Mouse (Mus musculus) stomach, embryonic 14.5 days (tissue): ENCODE measurements around the gene Nat8f6. TPM values are rescaled to one million over a fixed set of nuclear protein-coding genes. Genes with fewer than 3 reads are reported as not detected.
"Not testable (repeated sequence)": the region's sequence is repeated elsewhere in the genome, so short reads cannot be mapped to it uniquely, and the experiment has no call there.

Experiments
- ATAC-seq: fragments of 200-750 bp; cut with Nextera tagmentation; 2 replicates; pipeline ENCODE4 v1.8.0; 2017; ENCODE audit warnings: low read depth, moderate TSS enrichment; ENCODE audit not compliant: insufficient number of reproducible peaks, insufficient read depth, low FRiP score
- H3K27ac ChIP-seq: fragments of 300-500 bp; sonication (generic); 2 replicates; pipeline ENCODE4 v1.5.1; 2014; ENCODE audit warnings: mild to moderate bottlenecking, low read length, moderate library complexity, mixed read lengths
- H3K27me3 ChIP-seq: fragments of 300-500 bp; sonication (generic); 2 replicates; pipeline ENCODE4 v1.6.1; 2014; ENCODE audit warnings: low read length, control low read depth, mixed read lengths; ENCODE audit not compliant: control insufficient read depth, insufficient read depth
- H3K36me3 ChIP-seq: fragments of 300-500 bp; sonication (generic); 2 replicates; pipeline ENCODE4 v1.6.1; 2014; ENCODE audit warnings: mild to moderate bottlenecking, control low read depth, low read length, moderate library complexity, mixed read lengths; ENCODE audit not compliant: control insufficient read depth, insufficient read depth
- H3K4me1 ChIP-seq: fragments of 300-500 bp; sonication (generic); 2 replicates; pipeline ENCODE4 v1.6.1; 2014; ENCODE audit warnings: low read length, control low read depth, mixed read lengths; ENCODE audit not compliant: control insufficient read depth, insufficient read depth
- H3K4me2 ChIP-seq: fragments of 300-500 bp; sonication (generic); replicated peaks from 2 replicates; pipeline ENCODE4 v1.6.1; 2014; ENCODE audit warnings: low read depth, low read length, control low read depth
- H3K4me3 ChIP-seq: fragments of 300-500 bp; sonication (generic); 2 replicates; pipeline ENCODE4 v1.5.1; 2014; ENCODE audit warnings: low read depth, low read length, control low read depth
- H3K9ac ChIP-seq: fragments of 300-500 bp; sonication (generic); replicated peaks from 2 replicates; pipeline ENCODE4 v1.6.1; 2014; ENCODE audit warnings: low read depth, mild to moderate bottlenecking, control low read depth, low read length, moderate library complexity, mixed read lengths
- H3K9me3 ChIP-seq: fragments of 300-500 bp; sonication (generic); 2 replicates; pipeline ENCODE4 v1.6.1; 2016; ENCODE audit warnings: low read depth, low read length, control low read depth; ENCODE audit not compliant: control insufficient read depth
- WGBS: fragments of 180-500 bp; shearing (Covaris S2); extraction: QIAGEN DNeasy Blood & Tissue Kit; methylation state at CpG from one replicate; pipeline ENCODE4 v1.1.7; 2014; 5-methylcytosine and 5-hydroxymethylcytosine counted together
- polyA plus RNA-seq: library from polyadenylated mRNA; unstranded; fragments of >200 nt; fragmentation: Nextera tagmentation; extraction: Ambion mirVana; gene quantifications from 2 replicates; pipeline ENCODE4 v1.2.1, GENCODE M21; 2014

The Nat8f6 gene
- polyA plus RNA-seq = not detected in 2 replicates

GRCm38 (mm10) chr6:85820837-85821236 lies at the start of gene Nat8f6, which contains the start of gene Nat8f5:
Nat8f6 (minus strand) TSS chr6:85820954.
Nat8f5 (minus strand) TSS chr6:85820972.
- Histone ChIP-seq H3K9me3 (no peaks in the 10 kb centered on the region), H3K27ac (no peak within 1 kb of the TSS), H3K4me2 (no peak within 1 kb of the TSS), H3K9ac (no peak within 1 kb of the TSS), H3K27me3 (no peaks in the 10 kb centered on the region), H3K4me3 (no peak within 1 kb of the TSS), H3K36me3 (no peaks in the 10 kb centered on the region), H3K4me1 (no peaks in the 10 kb centered on the region)
- no peak for ATAC-seq
- 80% methylated on average over 5 of the region's 5 CpGs for WGBS

- 69% methylated on average over 5 of the region's 5 CpGs for WGBS
- not testable (repeated sequence) for H3K27ac ChIP-seq, H3K9ac ChIP-seq, ATAC-seq, H3K36me3 ChIP-seq, H3K4me3 ChIP-seq, H3K4me2 ChIP-seq, H3K9me3 ChIP-seq, H3K27me3 ChIP-seq, H3K4me1 ChIP-seq
Observed at GRCm38 (mm10) chr6:85869006-85869405, 48.3 kb upstream of the Nat8f6 start, which contains the start of gene Nat8f2. Nat8f2 (minus strand) TSS chr6:85869158.

- H3K9ac ChIP-seq = no peak overlapping the region
- 78% methylated on average over 8 of the region's 8 CpGs for WGBS
- H3K27me3 ChIP-seq = no peaks in the 10 kb centered on the region
- no peak for ATAC-seq
- H3K4me2 ChIP-seq = no peak overlapping the region
- H3K36me3 ChIP-seq = no peaks in the 10 kb centered on the region
- H3K4me1 ChIP-seq = no peaks in the 10 kb centered on the region
- H3K4me3 ChIP-seq = no peak overlapping the region
- no peaks in the 10 kb centered on the region for H3K9me3 ChIP-seq
- no peak overlapping the region for H3K27ac ChIP-seq
Observed at GRCm38 (mm10) chr6:85867726-85868690, 47.3 kb upstream of the Nat8f6 start.

GRCm38 (mm10) chr6:85866995-85867394 lies 46.2 kb upstream of the Nat8f6 start:
- not testable (repeated sequence) for ATAC-seq, H3K9me3 ChIP-seq
- 55% methylated on average over 1 of the region's 1 CpGs for WGBS

GRCm38 (mm10) chr6:85866166-85866565 lies 45.4 kb upstream of the Nat8f6 start:
- H3K9ac ChIP-seq, H3K27ac ChIP-seq, H3K36me3 ChIP-seq, H3K4me1 ChIP-seq, H3K4me3 ChIP-seq, H3K9me3 ChIP-seq, H3K27me3 ChIP-seq, H3K4me2 ChIP-seq, ATAC-seq: not testable (repeated sequence)
- 88% methylated on average over 3 of the region's 3 CpGs for WGBS

More at GRCm38 (mm10) chr6:85866995-85867394, 46.2 kb upstream of the Nat8f6 start:
- H3K27me3 ChIP-seq, H3K36me3 ChIP-seq, H3K9ac ChIP-seq, H3K4me3 ChIP-seq, H3K4me2 ChIP-seq, H3K4me1 ChIP-seq, H3K27ac ChIP-seq: not testable (repeated sequence)

GRCm38 (mm10) chr6:85864900-85865639 lies 44.3 kb upstream of the Nat8f6 start:
- H3K4me2 ChIP-seq, H3K9me3 ChIP-seq, ATAC-seq, H3K9ac ChIP-seq, H3K27ac ChIP-seq, H3K4me1 ChIP-seq, H3K27me3 ChIP-seq, H3K4me3 ChIP-seq, H3K36me3 ChIP-seq: not testable (repeated sequence)
- WGBS = 68% methylated on average over 6 of the region's 7 CpGs

- no peak for ATAC-seq
- no peak overlapping the region for H3K9ac ChIP-seq
- H3K36me3 ChIP-seq = no peaks in the 10 kb centered on the region
- no peak overlapping the region for H3K27ac ChIP-seq
- no peaks in the 10 kb centered on the region for H3K9me3 ChIP-seq
- no peak overlapping the region for H3K4me3 ChIP-seq
- H3K4me1 ChIP-seq = no peaks in the 10 kb centered on the region
- H3K27me3 ChIP-seq = no peaks in the 10 kb centered on the region
- H3K4me2 ChIP-seq = no peak overlapping the region
- 91% methylated on average over 2 of the region's 2 CpGs for WGBS
Observed at GRCm38 (mm10) chr6:85863840-85864239, 43.1 kb upstream of the Nat8f6 start.

- Histone ChIP-seq H3K4me1 (no peaks in the 10 kb centered on the region), H3K27ac (no peak overlapping the region), H3K4me2 (no peak overlapping the region), H3K9ac (no peak overlapping the region), H3K4me3 (no peak overlapping the region), H3K36me3 (no peaks in the 10 kb centered on the region), H3K27me3 (no peaks in the 10 kb centered on the region), H3K9me3 (no peaks in the 10 kb centered on the region)
- 83% methylated on average over 2 of the region's 2 CpGs for WGBS
- no peak for ATAC-seq
Observed at GRCm38 (mm10) chr6:85863136-85863535, 42.4 kb upstream of the Nat8f6 start.
